Mouse (Mus musculus): Measurements from ENCODE around the gene C87436.

Gene C87436

GRCm38 (mm10) chr6:86438272-86439118 lies at the start of gene C87436:
Gene C87436, plus strand, starts transcription at chr6:86438374.
- peak; percentile 96 for DNase-seq (ENCODE audit: low spot score)

DNA sequence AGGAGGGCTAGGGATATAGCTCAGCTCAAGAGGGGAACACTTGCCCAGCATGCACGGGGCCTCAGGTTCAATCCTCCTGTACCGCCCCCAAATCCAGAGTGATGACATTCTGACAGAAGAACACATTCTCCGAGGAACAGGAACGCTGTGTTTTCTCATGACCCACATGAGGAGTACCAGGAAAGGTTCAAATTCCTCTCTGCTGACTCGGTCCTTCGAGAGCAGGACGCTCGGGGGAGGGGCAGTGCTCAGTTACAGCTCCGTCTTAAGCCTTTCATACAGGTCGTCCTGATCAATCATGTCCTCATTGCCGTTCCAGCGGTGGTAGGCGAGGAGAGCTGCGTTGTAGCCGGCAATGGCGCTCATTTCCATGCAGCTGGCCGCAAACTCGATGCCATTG lies 49.7 kb upstream of the C87436 start:
- DNase-seq (ENCODE audit: low spot score): no peak

- DNase-seq (ENCODE audit: low spot score): peak; percentile 41
Measured at GRCm38 (mm10) chr6:86391326-86391725, 46.8 kb upstream of the C87436 start.

- DNase-seq (ENCODE audit: low spot score): no peak
Measured at GRCm38 (mm10) chr6:86393187-86393586, 45.0 kb upstream of the C87436 start.

GRCm38 (mm10) chr6:86394078-86394720 lies 44.0 kb upstream of the C87436 start:
- no peak for DNase-seq (ENCODE audit: low spot score)

DNA sequence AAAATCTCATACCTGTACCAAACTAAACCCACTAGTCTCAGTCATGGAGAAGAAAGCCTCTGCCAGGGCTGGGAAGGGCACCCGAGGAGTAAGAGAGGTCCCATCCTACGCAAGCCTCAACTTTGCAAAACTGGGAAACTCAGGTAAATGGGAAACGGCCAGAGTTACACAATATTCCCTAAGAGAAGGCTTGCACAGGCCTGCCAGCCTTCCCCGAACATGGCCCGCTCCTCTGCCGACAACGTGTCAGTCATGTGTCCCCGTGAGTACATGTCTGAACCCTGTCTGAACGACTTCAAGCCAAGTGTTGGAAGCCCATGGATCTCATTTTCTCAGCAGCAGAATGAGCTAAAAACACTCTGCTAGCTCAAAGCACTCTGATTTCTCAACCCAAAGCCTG lies 43.2 kb upstream of the C87436 start:
- no peak for DNase-seq (ENCODE audit: low spot score)

DNA sequence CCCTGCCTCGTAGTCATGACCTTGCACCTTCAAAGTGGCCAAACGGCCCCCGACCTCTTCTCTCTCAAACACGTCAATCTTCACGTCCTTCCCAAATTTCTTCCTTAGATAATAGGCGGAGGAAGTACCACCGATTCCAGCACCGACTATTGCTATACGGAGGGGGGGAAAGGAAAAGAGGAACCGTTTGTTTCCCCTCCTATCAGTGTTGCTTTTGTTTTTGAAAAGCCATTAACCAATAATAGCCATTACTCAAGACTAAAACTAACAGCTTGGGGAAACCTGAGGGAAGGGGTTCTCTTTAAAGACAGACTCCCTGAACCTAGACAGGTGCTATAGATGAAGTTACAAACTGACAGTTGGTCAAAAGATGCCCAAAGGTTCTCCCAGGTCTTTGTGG lies 42.2 kb upstream of the C87436 start:
- DNase-seq (ENCODE audit: low spot score): no peak

GRCm38 (mm10) chr6:86396581-86397256 lies 41.5 kb upstream of the C87436 start, which contains the start of gene Pcyox1:
Gene Pcyox1, minus strand, starts transcription at chr6:86397154.
- peak; percentile 92 for DNase-seq (ENCODE audit: low spot score)

GRCm38 (mm10) chr6:86397257-86397980 lies 40.8 kb upstream of the C87436 start:
- DNase-seq (ENCODE audit: low spot score): no peak

- no peak for DNase-seq (ENCODE audit: low spot score)
Measured at GRCm38 (mm10) chr6:86398986-86399385, 39.2 kb upstream of the C87436 start.

DNA sequence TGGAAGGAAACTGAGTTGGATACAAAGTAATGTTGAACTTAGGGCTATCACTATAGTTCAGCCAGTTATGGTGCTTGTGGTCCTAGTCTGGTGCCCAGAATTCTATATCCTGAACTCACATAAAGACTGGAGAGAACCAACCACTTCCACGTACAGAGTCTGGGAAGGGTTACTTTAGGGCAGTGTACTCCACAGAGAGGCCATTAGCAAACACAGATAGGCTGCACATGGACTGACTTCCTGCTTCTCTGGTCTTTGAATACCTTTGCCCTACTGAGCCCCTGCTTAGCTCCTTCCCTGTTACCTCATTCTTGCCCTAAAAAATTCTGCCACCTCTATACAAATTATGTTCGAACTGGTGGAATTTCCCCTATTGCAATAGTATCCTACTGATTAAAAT lies 38.2 kb upstream of the C87436 start:
- DNase-seq (ENCODE audit: low spot score): no peak

DNA sequence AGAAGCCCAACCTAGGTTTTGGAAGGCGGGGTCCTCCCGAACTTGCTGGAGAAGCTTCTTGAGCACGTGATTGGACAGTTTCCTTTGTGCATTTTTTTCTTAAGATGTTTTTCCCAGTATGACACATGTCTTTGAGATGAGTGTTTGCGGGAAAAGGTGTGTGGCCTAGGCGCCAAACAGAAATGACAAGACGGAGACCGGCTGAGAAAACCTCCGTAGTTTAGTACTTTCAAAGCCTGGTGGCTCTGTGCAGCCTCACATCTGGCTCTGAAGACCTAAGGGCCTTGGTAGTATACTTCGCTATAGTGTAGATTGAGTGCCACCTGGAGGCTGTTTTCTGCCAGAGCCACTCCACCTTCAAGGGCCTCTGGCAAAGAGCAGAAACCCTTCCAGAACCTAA lies 37.2 kb upstream of the C87436 start:
- DNase-seq (ENCODE audit: low spot score): peak; percentile 89

- DNase-seq (ENCODE audit: low spot score): peak; percentile 32
Measured at GRCm38 (mm10) chr6:86402681-86403607, 35.2 kb upstream of the C87436 start.

DNA sequence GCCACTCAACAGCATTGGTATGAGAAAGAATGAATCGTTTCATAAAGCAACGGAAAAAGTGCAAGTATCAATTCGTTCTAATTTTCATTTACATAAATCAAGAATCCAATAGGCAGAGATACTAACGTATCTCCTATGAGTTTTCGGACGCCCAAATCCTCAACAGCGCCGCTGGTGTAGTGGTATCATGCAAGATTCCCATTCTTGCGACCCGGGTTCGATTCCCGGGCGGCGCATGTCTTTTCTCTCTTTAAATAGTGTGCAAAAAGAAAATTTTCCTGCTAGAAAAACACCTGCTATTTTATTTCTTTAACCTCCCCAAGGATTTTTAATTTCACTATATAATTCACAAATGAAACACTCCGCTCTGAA lies 34.5 kb upstream of the C87436 start:
- peak; percentile 95 for DNase-seq (ENCODE audit: low spot score)

DNA sequence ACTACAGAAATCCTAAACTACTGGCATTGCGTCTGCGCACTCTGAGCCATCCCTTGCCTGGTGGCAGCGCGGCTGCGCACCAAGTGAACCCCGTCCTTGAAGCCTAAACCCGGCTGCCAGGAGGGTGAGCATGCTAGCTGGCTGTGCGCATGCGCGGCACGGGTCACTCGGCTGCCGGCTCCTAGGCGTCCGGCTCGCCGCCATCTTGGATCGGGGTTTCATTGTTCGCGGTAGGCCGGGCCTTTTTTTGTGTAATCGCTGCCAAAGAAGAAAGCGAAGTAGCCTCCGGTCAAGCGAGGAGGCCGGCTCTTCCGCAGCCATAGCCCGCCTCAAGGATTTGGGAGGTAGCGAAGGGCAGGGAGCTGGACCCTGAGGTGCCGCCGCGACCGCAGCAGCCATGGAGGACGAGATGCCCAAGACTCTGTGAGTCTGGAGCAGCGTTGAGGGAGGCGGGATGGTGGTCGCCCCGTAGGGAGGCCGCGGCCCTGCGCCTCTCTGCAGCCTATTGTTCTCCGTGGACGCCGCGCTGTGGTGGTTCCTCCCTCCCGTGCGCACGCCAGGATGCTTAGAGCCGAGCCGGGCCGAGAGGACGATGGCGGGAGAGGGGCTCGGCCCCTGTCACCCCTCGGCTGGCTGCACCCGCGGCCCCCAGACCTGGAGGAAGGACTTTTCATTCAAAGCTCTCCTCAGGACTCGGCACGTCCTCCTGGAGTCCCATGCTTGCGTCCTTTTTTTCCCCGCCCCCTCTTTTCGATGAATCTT lies 33.9 kb upstream of the C87436 start, which contains the start of gene Tia1:
TSS of gene Tia1 (plus strand) at position 120 of the 762 bp plus-strand sequence.
- DNase-seq (ENCODE audit: low spot score): peak; percentile 99

DNA sequence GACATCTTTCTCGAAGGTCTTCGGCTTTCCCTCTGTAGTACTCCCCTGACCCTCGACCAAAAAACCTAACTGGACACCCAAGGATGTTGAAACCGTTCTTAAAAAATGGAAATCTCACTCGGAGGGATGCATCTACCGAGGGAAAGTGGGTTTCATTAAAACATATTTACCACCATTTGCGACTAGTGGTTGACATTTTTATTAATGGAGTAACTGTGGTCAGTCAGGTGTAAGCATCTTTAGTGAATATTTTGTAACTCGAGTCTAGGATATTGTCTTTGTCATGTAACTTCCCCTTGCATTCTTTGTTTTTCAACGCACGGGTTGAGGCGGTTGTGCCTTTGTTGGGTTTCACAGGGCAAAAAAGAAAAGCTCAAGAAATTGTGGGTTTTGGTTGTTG lies 33.2 kb upstream of the C87436 start:
- peak; percentile 62 for DNase-seq (ENCODE audit: low spot score)

DNA sequence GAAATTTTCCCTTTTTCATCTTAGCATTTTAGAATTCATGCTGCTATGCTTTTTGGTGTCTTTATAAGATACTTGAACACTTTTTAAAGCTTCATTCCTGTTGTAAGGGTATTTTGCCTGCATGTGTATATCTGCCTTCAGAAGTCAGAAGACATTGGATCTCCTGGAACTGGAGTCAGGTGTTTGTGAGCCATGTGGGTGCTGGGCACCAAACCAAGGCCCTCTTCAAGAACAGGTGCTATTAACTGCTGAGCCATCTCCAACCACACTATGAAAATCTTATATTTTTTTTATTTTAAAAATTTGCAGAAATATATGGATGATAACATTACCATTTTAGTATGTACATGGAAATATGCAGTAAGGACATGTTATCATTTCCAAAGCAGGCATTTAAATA lies 31.9 kb upstream of the C87436 start:
- DNase-seq (ENCODE audit: low spot score): no peak

DNA sequence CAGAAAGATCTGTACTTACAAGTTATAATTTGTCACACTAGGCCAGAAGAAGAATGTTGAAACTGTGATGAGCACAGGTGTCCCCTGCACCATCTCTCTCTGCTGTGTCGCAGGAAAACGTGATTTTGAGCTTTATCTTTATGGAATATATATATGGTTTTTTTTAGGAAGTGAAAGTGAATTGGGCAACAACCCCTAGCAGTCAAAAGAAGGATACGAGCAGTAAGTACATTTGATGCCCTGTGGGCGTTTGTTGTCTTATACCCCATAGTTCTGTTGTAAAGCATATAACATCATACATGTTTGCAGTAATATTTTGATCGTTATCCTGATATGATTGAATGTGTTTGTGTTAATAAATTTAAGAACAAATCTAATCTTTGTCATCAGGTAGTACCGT lies 19.5 kb upstream of the C87436 start:
- DNase-seq (ENCODE audit: low spot score): no peak

- DNase-seq (ENCODE audit: low spot score): no peak
Measured at GRCm38 (mm10) chr6:86419239-86419638, 18.9 kb upstream of the C87436 start.

GRCm38 (mm10) chr6:86420491-86420890 lies 17.7 kb upstream of the C87436 start:
- peak; percentile 54 for DNase-seq (ENCODE audit: low spot score)
